Mouse (Mus musculus) induced T-regulatory cell, adult 2 months (primary cell): ENCODE measurements around the gene Hrh1.

ENCODE experiments used
- DNase-seq: peaks from one replicate; pipeline ENCODE4 v3.0.0-alpha.2; 2012; ENCODE audit warnings: low read depth

Hrh1 gene

GRCm38 (mm10) chr6:114397691-114398217 is at the start of gene Hrh1:
Hrh1 (plus strand) TSS chr6:114397936.
- DNase-seq = peak; percentile 44

GRCm38 (mm10) chr6:114354635-114355034 is 43.1 kb upstream of the Hrh1 start:
- DNase-seq = no peak

- no peak for DNase-seq
Measured at GRCm38 (mm10) chr6:114358171-114358570, 39.6 kb upstream of the Hrh1 start.

GRCm38 (mm10) chr6:114362355-114362754 is 35.4 kb upstream of the Hrh1 start:
- no peak for DNase-seq

GRCm38 (mm10) chr6:114363740-114364139 is 34.0 kb upstream of the Hrh1 start:
- no peak for DNase-seq

GRCm38 (mm10) chr6:114364734-114365133 is 33.0 kb upstream of the Hrh1 start:
- DNase-seq = no peak

- no peak for DNase-seq
Measured at GRCm38 (mm10) chr6:114366191-114366590, 31.5 kb upstream of the Hrh1 start.

GRCm38 (mm10) chr6:114367681-114368080 is 30.1 kb upstream of the Hrh1 start:
- DNase-seq = no peak

- DNase-seq = no peak
Measured at GRCm38 (mm10) chr6:114368196-114368595, 29.5 kb upstream of the Hrh1 start.

GRCm38 (mm10) chr6:114372741-114373140 is 25.0 kb upstream of the Hrh1 start:
- DNase-seq = no peak

GRCm38 (mm10) chr6:114380872-114381271 is 16.9 kb upstream of the Hrh1 start:
- no peak for DNase-seq

GRCm38 (mm10) chr6:114387320-114387719 is 10.4 kb upstream of the Hrh1 start:
- no peak for DNase-seq

GRCm38 (mm10) chr6:114387855-114388254 is 9.9 kb upstream of the Hrh1 start:
- no peak for DNase-seq

GRCm38 (mm10) chr6:114390129-114390528 is 7.6 kb upstream of the Hrh1 start:
- no peak for DNase-seq

GRCm38 (mm10) chr6:114394982-114395381 is 2.8 kb upstream of the Hrh1 start:
- no peak for DNase-seq

- DNase-seq = no peak
Measured at GRCm38 (mm10) chr6:114396605-114397004, 1.1 kb upstream of the Hrh1 start.

GRCm38 (mm10) chr6:114397280-114397679 is 456 bp upstream of the Hrh1 start:
- DNase-seq = no peak

- DNase-seq = peak; percentile 6
Measured at GRCm38 (mm10) chr6:114398626-114399025, 890 bp downstream of the Hrh1 start.

GRCm38 (mm10) chr6:114400387-114400786 is 2.7 kb downstream of the Hrh1 start:
- DNase-seq = no peak

- no peak for DNase-seq
Measured at GRCm38 (mm10) chr6:114400841-114401240, 3.1 kb downstream of the Hrh1 start.

GRCm38 (mm10) chr6:114402161-114402560 is 4.4 kb downstream of the Hrh1 start:
- DNase-seq = peak; percentile 29

GRCm38 (mm10) chr6:114403632-114404031 is 5.9 kb downstream of the Hrh1 start:
- no peak for DNase-seq

GRCm38 (mm10) chr6:114404128-114404527 is 6.4 kb downstream of the Hrh1 start:
- no peak for DNase-seq

GRCm38 (mm10) chr6:114404774-114405468 is 7.2 kb downstream of the Hrh1 start:
- no peak for DNase-seq
